Mouse (Mus musculus) spleen, postnatal 4 days (tissue): Measurements from ENCODE around the gene Svs1.
"Not testable (repeated sequence)": the region's sequence is repeated elsewhere in the genome, so short reads cannot be mapped to it uniquely, and the experiment has no call there.

ENCODE experiments used
- DNase-seq, 2 experiments: peaks; one replicate each; pipeline ENCODE4 v3.0.0; 2022; ENCODE audit warnings: low spot score in 2 of 2

The Svs1 gene

GRCm38 (mm10) chr6:48986444-48986990, at the start of gene Svs1:
Gene Svs1, plus strand, starts transcription at chr6:48986861.
- no peak for DNase-seq

GRCm38 (mm10) chr6:48949596-48949995, 37.1 kb upstream of the Svs1 start:
- no peak for DNase-seq

GRCm38 (mm10) chr6:48950676-48951075, 36.0 kb upstream of the Svs1 start:
- DNase-seq: no peak

- no peak for DNase-seq
Observed at GRCm38 (mm10) chr6:48951630-48952029, 35.0 kb upstream of the Svs1 start.

- DNase-seq: no peak
Observed at GRCm38 (mm10) chr6:48953220-48953619, 33.4 kb upstream of the Svs1 start.

- no peak for DNase-seq
Observed at GRCm38 (mm10) chr6:48954211-48954610, 32.5 kb upstream of the Svs1 start.

GRCm38 (mm10) chr6:48954946-48955345, 31.7 kb upstream of the Svs1 start:
- no peak for DNase-seq

- DNase-seq: no peak
Observed at GRCm38 (mm10) chr6:48956785-48957184, 29.9 kb upstream of the Svs1 start.

- DNase-seq: no peak
Observed at GRCm38 (mm10) chr6:48958053-48958452, 28.6 kb upstream of the Svs1 start.

GRCm38 (mm10) chr6:48959151-48959550, 27.5 kb upstream of the Svs1 start:
- not testable (repeated sequence) for DNase-seq

GRCm38 (mm10) chr6:48966696-48967095, 20.0 kb upstream of the Svs1 start:
- not testable (repeated sequence) for DNase-seq

GRCm38 (mm10) chr6:48967868-48968267, 18.8 kb upstream of the Svs1 start:
- no peak for DNase-seq

- DNase-seq: no peak
Observed at GRCm38 (mm10) chr6:48974663-48975062, 12.0 kb upstream of the Svs1 start, which contains the start of gene Doxl2. Gene Doxl2, plus strand, starts transcription at chr6:48974963.

- DNase-seq: no peak
Observed at GRCm38 (mm10) chr6:48979616-48980015, 7.0 kb upstream of the Svs1 start.

GRCm38 (mm10) chr6:48982305-48982704, 4.4 kb upstream of the Svs1 start:
- DNase-seq: no peak

- no peak for DNase-seq
Observed at GRCm38 (mm10) chr6:48989971-48990370, 3.3 kb downstream of the Svs1 start.

- DNase-seq: no peak
Observed at GRCm38 (mm10) chr6:48991991-48992390, 5.3 kb downstream of the Svs1 start.

GRCm38 (mm10) chr6:48998186-48998585, 11.5 kb downstream of the Svs1 start:
- DNase-seq: no peak

- no peak for DNase-seq
Observed at GRCm38 (mm10) chr6:48998796-48999195, 12.1 kb downstream of the Svs1 start.

- no peak for DNase-seq
Observed at GRCm38 (mm10) chr6:49003381-49003780, 16.7 kb downstream of the Svs1 start.

GRCm38 (mm10) chr6:49007981-49008380, 21.3 kb downstream of the Svs1 start:
- peak; percentile 40 to 81 for DNase-seq

GRCm38 (mm10) chr6:49008420-49009160, 21.9 kb downstream of the Svs1 start:
- DNase-seq: no peak

- DNase-seq: no peak
Observed at GRCm38 (mm10) chr6:49009161-49009555, 22.5 kb downstream of the Svs1 start.
